Mouse (Mus musculus) 3134 (cell line): ENCODE measurements around the gene Gm4131.

ENCODE experiments used
- DNase-seq: peaks from one replicate; pipeline ENCODE4 v3.0.0-alpha.2; 2011; ENCODE audit warnings: low spot score; ENCODE audit not compliant: insufficient read length; ENCODE audit errors: extremely low read depth

Gm4131 gene

DNA sequence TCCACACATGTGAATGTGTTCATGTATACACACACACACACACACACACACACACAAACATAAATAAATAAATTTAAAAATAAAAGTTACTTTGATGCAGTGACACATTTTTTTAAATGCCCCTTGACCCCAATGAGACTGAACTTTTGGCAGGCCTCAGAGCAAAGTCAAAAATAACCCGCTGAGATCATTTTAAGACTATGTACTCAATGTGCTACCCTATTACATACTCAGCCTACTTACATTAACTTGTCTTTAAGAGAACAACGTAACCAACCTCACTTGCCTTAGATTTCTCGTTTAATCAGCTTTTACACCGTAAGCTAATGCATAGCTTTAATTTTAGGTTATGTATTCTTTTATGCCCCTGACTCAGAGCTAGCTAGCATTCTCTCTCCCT is 13.9 kb downstream of the Gm4131 start:
- no peak for DNase-seq

DNA sequence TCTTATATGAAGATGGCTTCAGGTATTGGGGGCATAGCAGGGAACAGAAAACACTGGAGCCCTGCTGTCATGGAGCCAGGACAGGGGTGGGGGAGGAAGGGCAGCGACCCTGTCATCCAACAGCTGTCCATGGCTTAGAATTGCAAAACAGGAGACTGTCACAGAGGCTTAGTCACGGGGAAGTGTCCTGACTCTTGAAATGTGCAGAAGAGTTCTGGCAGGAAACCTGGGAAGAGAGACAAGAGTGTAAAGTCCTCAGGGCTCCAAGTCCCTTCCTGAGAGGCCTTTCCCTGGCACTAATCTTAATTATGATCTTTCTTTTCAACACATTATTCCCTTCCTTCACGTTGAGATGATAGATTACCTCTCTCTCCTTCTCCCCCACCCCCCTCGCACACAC is 16.6 kb downstream of the Gm4131 start:
- peak; percentile 10 for DNase-seq

DNA sequence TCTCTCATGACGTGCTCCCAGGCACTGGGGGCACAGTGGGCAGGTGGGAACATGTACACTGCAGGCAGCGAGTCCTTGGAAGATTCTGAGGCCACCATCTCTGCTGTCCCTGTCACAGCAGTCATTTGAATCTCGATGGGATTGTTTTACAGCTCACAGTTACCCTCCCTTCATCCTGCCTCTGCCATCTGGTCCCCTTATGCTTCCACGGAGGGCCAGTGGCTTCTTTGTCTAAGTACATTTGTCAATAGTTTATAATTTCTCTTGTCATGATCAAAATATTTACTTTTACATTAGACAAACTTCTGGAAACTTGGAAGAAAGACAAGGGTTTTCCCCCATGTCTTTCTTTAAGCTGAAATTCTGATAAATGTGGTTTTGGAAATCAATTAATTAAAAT is 20.0 kb downstream of the Gm4131 start:
- no peak for DNase-seq

DNA sequence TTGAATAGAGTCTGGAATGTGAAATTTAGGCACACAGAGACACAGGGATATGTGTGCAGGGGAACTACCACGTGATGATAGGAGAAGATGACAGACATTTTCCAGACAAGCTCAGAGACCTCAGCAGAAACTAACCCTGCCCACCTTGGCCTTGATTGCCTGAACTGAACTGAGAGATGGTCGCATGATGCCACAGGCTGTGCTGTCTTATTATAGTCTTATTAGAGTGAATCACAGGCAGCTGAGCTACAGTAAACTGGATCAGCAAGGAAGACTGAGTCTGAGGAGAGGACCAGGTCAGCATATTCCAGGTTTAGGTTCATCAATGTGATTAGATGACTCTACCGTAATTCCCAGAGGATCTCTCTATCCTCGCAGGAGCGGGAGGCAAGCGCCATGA is 20.4 kb downstream of the Gm4131 start:
- no peak for DNase-seq

DNA sequence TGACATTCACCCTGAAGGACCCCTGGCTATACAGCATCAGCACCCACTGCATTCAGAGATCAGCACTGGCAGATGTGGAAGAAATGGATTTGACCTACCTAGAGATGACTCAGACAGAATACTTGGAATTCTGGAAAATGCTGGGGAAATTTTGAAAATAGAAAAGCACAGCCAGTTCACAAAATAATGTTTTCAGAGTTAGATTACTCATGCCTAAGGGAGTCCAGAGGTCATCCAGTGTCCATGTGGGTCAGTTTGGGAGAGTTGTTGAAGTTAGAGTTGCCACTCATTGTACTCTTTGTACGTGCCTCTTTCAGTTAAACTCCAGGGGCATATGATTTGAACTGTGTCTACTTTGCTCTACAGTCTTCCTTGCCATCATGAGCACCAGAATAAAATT is 25.0 kb downstream of the Gm4131 start:
- no peak for DNase-seq

DNA sequence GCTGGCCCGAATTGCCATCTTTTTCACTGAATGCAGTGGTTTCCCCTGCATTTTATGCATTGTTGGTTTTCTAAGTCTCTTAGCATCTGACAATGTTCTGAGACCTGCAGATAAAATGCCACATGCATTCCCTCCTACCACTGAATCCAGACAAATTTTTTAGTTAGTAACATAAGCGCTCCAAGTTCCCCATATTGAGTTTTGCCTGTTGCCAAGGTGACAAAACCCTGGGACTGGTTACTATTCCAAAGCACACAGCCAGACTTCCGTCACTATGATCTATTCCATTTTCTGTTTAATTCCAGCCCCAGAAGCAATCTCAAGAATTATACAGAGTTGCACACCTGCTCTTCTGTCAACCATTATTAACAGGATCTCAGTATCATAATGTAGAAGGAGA is 26.9 kb downstream of the Gm4131 start:
- no peak for DNase-seq

DNA sequence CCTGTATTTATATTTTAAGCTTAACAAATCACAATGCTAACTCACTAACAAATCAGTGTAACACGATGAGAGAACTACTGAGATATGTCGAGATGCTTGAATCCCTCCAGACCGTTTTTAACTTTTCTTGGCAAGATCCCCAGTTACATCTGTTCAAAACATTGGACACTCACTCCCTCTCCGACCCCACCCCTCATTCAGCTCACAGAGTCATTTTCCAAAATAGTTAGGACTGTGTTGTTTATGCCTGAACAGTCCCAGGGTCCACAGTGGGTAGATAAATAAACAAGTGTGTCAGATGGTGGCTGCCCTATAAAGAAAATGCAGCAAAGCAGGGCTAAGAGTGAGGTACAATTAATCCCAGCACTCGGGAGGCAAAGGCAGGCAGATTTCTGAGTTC is 29.7 kb downstream of the Gm4131 start:
- DNase-seq, result no peak

DNA sequence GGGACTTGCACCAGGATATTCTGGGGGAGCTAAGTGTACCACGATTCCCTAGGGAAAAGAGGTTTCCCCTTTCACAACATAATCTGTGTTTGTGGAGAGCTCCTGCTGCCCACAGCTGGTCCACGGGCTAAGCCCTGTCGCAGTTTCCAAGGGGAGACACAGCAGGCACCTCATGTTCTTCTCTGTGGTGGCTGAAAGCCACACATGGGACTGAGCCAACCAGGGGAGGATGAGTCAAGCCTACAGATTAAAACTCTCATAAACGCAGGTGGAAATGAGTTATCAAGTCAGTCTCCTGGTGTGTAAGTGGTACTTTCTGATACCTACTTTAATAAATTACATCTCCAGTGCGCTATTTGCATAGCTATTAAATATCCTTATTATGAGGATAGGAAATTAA is 30.6 kb downstream of the Gm4131 start:
- DNase-seq, result no peak

DNA sequence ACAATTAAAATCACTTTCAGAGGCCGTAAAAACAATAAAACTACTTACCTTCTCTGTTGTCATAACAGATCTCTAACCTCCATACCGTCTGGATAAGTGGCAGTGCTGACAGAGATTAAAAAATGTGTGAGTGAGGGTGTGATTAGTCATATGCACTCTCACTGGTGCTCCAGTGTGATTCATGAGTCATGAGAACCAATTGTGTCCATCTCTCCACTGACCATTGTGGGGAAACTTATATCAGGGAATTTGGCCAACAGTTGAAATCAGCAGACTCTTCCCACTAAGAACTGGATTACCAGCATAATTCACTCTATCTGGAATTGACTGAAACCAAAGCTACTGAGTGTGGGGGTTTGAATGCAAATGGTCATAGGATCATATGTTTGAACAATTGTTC is 35.8 kb downstream of the Gm4131 start:
- DNase-seq, result peak; percentile 41

DNA sequence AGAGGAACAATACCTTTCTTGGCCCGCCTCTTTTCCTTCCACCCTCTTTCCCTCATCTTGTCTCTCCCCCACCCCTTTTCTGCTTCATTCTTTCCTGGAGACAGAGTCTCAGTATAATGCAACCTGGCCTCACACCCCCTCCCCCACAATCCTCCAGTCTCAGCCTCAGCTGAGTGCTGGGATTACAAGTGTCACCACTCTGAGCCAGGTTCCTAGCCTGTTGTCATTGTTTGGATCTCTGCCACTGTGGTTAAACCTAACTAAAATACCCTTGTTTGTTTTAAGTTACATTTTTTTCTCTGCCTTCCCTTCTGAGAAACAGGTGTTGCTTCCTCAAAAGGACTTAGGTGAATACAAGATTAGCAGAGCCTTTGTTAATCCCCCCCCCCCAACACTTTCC is 53.9 kb downstream of the Gm4131 start:
- DNase-seq, result no peak

DNA sequence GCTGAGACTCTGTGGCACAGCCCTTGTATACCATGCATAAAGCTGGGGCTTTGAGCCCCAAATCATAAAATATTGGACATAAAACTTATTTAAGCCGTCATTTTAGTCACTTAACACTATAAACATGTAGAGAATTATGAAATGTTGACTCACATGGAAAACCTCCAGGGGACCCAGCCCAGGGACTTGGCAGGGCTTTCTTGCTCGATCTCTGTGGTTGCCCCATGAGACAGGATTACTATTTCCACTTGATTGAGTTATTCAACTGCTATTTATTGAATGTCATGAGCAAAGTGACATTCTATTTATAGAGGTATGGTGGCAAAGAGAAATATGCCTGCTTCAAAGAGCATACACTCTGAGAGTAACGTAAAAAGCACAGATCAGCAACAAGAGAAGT is 57.4 kb downstream of the Gm4131 start:
- peak; percentile 63 for DNase-seq

DNA sequence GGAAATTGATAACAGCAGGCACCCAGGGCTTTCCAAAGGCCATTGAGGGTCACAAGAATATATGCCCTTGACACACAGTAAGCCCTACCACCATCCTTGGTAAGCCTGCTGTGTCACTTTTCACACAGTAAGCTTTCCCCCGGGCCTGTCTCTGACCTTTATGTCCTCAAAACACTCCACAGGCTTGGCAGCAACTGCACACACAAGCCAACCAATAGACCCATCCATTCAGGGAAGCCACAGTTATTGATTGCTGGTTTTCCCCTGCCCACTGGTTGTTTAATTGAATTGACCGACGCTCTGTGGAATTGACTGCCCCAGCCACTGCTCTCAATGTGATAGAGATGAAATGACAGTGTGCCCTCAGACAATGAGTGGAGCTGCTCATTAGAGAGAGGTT is 60.5 kb downstream of the Gm4131 start:
- no peak for DNase-seq

DNA sequence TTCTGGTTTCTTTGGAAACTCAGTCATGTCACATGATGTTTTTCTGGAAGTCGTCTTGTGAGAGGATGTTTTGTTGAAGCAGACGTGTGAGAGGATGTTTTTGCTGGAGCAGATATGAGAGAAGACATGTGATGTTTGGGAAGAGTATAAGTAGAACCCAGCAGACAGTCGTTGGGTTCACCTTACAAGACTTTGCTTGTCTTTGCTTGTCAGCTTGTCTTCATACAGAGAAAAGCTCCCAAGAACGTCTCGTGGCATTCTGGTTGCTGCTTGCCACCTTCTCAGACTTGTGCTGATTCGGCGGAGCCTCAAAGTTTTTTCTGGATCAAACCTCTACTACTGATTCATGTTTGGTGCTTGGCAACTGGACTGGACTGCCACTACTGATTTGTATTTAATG is 69.3 kb downstream of the Gm4131 start:
- no peak for DNase-seq

DNA sequence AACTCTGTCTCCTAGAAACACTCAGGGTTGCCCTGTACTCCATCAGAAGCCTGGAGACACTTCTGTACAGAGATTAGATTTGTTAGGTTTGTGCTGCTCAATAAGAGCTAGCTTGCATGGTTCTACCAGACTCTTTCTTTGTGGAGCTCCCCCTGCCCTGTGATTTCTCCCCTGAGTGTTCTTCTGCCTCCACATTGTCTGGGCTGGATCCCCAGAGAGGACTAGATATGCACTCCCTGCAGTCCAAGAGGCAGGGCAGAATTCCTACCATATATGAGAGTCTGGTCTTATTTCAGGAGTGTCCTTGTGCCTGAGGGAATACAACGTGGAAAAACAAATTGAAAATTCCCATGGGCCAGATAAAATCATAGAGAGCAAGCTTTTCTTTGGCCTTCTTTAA is 70.2 kb downstream of the Gm4131 start:
- no peak for DNase-seq

DNA sequence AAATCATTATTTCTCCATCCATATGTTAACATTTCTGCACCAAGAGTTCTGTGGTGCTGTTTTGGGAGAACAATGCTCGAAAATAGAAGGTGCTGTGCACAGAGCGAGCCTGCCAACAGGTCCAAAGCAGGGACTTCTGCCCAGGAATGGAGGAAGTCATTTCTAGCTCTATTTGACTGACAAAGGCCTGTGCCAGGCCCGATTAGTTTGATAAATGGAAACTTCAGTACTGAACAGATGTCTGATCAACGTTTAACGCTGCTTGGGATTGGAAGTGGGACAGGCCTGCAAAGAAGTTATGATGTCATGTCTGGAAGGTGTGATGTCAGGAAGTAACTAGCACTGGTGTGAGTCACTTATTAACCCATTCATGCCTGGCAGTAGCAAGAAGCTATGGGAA is 73.3 kb downstream of the Gm4131 start:
- DNase-seq, result no peak

DNA sequence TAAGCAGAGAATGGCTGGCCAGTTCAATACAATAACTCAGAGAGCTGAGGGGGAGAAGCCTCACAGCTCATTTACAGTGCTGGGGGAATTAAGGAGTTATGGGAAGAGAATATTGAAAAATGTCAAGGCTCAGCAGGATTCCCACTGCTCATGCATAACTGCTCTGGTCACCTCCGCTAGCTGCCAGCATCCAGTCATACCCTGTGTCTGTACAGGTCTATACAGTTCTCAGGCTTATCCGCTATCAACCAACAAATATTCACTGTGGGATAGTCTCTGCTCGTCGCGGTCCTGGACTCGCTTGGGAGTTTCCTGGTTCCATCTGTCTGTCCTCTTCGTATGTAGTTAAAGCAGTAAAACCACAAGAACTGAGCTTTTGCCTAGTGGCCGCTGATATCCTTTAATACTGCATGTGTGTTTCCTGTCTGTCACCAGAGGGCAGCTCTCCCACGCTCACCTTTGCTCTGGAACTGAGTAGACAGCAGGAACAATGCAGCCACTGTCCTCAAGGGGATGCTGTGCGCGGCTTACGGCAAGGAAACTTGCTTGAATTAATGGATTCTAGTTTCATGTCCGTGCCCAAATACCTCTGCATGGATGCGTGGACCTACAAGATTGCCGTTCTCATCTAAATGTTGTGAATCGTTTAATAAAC is 74.4 kb downstream of the Gm4131 start:
- peak; percentile 60 for DNase-seq

DNA sequence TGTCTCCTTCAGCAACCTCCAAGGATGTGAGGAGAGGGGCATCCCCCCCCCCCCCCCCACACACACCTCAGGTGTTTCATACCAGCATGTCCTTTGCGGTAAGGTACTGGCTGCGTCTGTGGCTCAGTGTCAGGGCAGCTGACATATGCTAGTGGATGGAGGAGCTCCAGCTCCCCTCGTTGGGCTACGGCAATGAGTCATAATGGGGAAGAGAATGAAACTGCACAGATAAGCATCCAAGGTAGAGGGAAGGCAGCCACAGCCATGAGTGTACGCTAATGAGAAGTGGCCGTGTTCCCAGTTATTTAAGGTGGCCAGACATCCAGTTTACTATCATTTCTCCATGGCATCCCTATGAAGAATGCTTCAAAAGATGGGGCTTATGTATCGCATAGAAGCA is 78.5 kb downstream of the Gm4131 start:
- DNase-seq, result no peak

DNA sequence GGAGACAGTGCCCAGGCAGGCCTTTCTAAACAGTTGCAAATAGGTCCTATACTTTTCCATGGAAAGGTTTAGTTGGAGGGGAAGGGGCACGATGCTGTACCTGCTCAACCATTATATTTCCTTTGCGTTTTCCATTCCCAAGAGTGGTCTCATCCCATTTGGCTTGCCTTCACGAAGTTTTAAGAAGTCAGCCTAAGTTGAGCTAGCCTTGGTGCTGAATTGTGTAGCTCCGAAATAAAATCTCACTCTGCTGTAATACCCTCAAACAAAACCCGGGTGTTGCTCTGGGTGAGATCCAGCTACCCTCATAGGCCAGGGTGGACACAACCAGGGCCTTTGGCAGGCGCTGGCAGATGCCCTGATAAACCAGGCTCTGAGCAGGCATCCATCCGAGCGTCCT is 85.3 kb downstream of the Gm4131 start:
- no peak for DNase-seq

DNA sequence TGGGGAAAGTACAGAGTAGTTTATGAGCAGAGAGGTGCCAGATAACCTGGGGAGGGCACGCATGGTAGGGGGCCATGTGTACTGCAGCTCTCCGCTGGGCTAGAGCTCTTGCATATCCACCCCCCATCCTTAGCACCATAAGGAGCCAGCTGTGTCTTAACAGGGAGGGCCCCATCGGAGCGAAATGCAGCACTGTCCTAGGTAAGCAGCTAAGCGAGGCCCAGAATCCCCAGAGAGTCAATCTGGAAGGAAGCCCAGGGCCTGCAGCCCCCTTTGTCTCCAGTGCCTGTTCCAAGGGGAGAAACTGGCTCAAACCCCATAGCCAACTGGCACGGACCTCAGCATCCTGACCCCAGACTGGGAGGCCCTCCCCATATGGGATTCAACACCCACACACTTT is 87.3 kb downstream of the Gm4131 start:
- DNase-seq, result no peak

DNA sequence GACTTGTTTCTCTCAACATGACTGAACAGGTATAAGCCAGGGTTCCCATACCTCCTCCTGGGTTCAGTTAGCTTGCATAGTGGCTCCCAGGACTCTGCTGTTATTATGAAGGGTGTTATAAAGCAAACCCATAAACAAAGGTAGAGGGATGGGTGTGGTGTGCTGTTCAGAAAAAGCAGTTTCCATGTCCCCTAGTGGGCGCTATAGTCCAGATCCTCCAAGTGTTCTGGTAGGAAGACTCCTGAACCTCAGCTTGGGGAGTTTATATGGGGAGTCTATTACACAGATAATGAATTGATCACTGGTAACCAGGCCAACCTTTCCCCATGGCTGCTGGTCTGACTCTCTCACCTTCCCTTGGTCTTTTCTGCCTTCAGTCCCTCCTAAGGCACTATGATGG is 92.2 kb downstream of the Gm4131 start:
- DNase-seq, result no peak

DNA sequence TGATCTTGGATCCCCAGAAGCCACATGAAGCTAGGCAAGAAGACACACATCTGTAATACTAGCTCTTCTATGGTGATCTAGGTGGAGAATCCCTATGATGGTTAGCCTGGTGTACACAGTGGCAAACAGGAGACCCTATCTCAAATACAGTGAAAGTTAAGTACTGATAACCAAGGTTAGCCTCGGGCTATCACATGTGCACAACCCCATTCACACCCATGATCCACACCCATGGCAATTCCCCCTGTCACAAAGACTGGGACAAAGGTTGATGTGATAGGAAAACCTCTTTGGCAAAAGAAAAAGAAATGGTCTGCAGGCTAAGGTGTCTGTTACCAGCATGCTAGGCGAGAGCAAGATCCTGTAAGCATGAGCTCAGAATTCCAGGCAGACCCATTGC is 94.7 kb downstream of the Gm4131 start:
- DNase-seq, result no peak

DNA sequence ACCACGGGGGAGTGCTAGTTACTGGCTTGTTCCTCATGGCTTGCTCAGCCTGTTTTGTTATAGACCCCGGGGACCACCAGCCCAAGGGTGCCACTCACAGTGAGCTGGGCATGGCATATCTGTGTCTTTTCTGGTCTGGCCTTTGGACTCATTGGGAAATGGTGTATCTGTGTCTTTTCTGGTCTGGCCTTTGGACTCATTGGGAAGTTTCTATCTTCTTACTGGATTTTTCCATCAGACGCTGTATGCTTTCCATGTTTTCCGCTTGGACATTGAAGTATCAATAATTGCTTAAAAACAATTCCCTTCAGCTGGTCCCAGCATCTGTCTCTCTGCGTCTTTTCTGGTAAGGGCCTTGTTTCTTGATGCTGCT is 98.0 kb downstream of the Gm4131 start:
- no peak for DNase-seq

DNA sequence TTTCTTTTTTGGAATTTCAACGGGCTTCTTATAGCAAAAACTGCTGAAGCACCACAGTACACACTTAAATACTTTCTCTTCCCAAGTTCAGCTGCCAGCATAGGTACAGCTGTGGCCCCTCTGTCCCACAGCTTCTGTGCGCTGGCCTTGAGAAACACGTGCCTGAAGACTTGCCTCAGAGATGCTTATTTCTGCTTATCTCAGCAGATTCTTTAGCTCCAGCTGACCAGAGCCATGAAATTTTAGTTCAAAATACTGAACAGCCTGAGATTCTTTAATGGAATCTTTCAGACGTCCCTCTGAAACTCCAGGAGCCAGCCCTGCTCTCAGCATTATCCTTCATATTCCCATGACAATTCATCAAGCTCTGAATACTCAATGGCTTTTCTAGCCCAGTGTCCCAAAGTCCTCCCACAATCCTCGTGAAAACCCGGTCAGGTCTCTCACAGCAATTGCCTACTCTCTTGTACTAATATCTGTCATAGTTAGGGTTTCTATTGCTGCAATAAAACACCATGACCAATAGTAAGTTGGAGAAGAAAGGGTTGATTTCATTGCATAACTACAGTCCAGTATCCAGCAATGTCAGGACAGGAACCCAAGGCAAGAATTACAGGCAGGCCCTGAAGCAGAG is 98.5 kb downstream of the Gm4131 start:
- no peak for DNase-seq
